ENCODE assay signal across 9 mouse cellular contexts in the genomic region with DNA sequence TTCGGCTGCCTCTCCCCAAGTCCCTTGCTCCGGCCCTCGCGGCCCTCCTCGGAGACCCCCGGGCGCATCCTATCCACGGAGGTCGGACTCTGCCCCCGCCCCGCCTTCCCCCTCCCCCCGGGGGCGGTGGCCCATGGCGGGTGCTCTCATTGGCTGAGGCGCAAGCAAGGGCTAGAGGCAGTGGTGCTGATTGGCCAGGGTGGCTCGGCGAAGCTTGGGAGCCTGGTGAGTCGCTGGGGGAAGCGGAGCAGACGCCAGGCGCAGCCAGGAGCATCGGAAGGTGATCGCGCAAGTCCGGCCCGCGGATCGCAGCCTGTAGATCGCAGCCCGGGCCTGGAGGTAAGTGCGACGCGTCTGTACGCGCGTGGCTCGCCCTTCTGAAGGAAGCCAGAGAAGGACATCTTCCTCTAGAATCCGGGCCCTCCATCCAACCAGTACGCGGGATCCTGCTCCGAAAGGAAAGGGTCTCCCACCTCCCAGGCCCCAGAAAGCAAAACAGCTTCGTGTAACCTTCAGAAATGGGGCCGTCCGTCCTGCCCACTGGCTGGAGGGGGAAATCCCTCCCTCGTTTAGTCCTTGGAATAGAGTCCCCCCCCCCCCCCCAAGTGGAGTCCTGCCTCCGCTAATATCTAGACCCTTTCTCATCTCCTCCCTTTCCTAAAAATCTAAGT. TPM values are rescaled to one million over a fixed set of nuclear protein-coding genes. Genes with fewer than 3 reads are reported as not detected.
A peak's percentile ranks its signal among the peaks of the same experiment; 100 is the strongest.
DNase-seq lines count a peak whose midpoint lies in the region; ATAC-seq and TF ChIP-seq lines count a peak whose summit lies in the region.
"Had no signal": no experiment of that assay in that cellular context is flagged by ENCODE, and none has a peak within 500 bp of the region (broad histone marks: within the 10 kb centered on the region; RNA-seq: fewer than 3 reads in every experiment).

TSS of gene Abat (plus strand) at position 194 of the 671 bp plus-strand sequence.

- in situ Hi-C loops in Patski (cut with MboI; ENCODE audit: low pct_unique_long_range_greater_than_20kb): no loop called here

- peak within 1 kb of the TSS; percentile 66 for H3K4me2 ChIP-seq in hindbrain, embryonic 12.5 days (replicated peaks)
- H3K4me2 ChIP-seq in lung, embryonic 15.5 days: peak within 1 kb of the TSS; percentile 86

- peaks cover 28% of the 10 kb centered on the region for H3K4me1 ChIP-seq in hindbrain, embryonic 12.5 days
- H3K4me1 ChIP-seq in lung, embryonic 15.5 days: peaks cover 19% of the 10 kb centered on the region

- H3K4me3 ChIP-seq in hindbrain, embryonic 12.5 days: peak within 1 kb of the TSS; percentile 46
- peak within 1 kb of the TSS; percentile 60 for H3K4me3 ChIP-seq in lung, embryonic 15.5 days

- H3K27me3 ChIP-seq in Patski: peaks cover 8% of the 10 kb centered on the region
- 0 out of 2 replicates have a peak, but pooled peaks cover 6% of the 10 kb centered on the region for H3K27me3 ChIP-seq in hindbrain, embryonic 12.5 days
- 0 out of 2 replicates have a peak, but pooled peaks cover 3% of the 10 kb centered on the region for H3K27me3 ChIP-seq in lung, embryonic 15.5 days

- no peaks in the 10 kb centered on the region for H3K9me3 ChIP-seq in hindbrain, embryonic 12.5 days (replicated peaks)
- H3K9me3 ChIP-seq in lung, embryonic 15.5 days: no peaks in the 10 kb centered on the region

- WGBS in hindbrain, embryonic 12.5 days: under 1% methylated on average over 46 of the region's 46 CpGs
- WGBS in lung, embryonic 15.5 days: under 1% methylated on average over 46 of the region's 46 CpGs

- H3K27ac ChIP-seq in hindbrain, embryonic 12.5 days: peak within 1 kb of the TSS; percentile 50
- H3K27ac ChIP-seq in lung, embryonic 15.5 days: peak within 1 kb of the TSS; percentile 67; the same call in 1 of the 2 replicates
- H3K27ac ChIP-seq: macrophage had no signal

- CTCF ChIA-PET in Patski (lab: Charles Lee): no interaction called here

- H3K36me3 ChIP-seq in hindbrain, embryonic 12.5 days: no peaks in the 10 kb centered on the region
- H3K36me3 ChIP-seq in lung, embryonic 15.5 days: no peaks in the 10 kb centered on the region

- H3K9ac ChIP-seq in hindbrain, embryonic 12.5 days: peak within 1 kb of the TSS; percentile 58
- peak within 1 kb of the TSS; percentile 60 for H3K9ac ChIP-seq in lung, embryonic 15.5 days

- POLR2A ChIA-PET in Patski (lab: Charles Lee): no interaction called here

- ATAC-seq in Patski: peak; percentile 99
- ATAC-seq in hindbrain, embryonic 12.5 days (ENCODE audit: low FRiP score): peak; percentile 99
- ATAC-seq in lung, embryonic 15.5 days (ENCODE audit: borderline replicate concordance, extremely low read depth, low FRiP score, low TSS enrichment): peak; percentile 99

- DNase-seq in Patski (ENCODE audit: low read depth, low spot score): peak; percentile 50
- DNase-seq in cerebellum, postnatal 10 days: peak; percentile 97 to 98
- DNase-seq in frontal cortex, postnatal 25 days (ENCODE audit: low spot score in 2 of 2): peak; percentile 85 to 91
- peak; percentile 95 for DNase-seq in layer of hippocampus, adult 9-11 months
- DNase-seq in ovary, postnatal 14 days (ENCODE audit: low spot score): peak; percentile 90
- DNase-seq in thymus, postnatal 25 days: peak; percentile 80

- no peak for TF ChIP-seq CTCF in Patski (IDR thresholded peaks at IDR 0.05)

RNA-seq across cellular contexts. Expression of gene Abat, which starts in this region (rescaled TPM):
- polyA plus RNA-seq in Patski (2021): 25.8 TPM
- 68.3 and 78.9 TPM in 2 replicates for polyA plus RNA-seq in hindbrain, embryonic 12.5 days (2016; fragmentation: Nextera tagmentation; extraction: Ambion mirVana)
- polyA plus RNA-seq in lung, embryonic 15.5 days (2015; fragmentation: Nextera tagmentation; extraction: Ambion mirVana): 19.9 and 22.4 TPM in 2 replicates
- polyA plus RNA-seq: macrophage had no signal

Comparison
In these comparisons a context has a peak if more than half of its experiments do, and no peak if none do; other contexts are left out.
1. Peak in every context shown above with its lines: DNase-seq, ATAC-seq, H3K4me3 ChIP-seq and H3K27ac ChIP-seq.